Mouse (Mus musculus) spleen, postnatal 4 days (tissue): Measurements from ENCODE around the gene Utp20.
"Not testable (repeated sequence)": the region's sequence is repeated elsewhere in the genome, so short reads cannot be mapped to it uniquely, and the experiment has no call there.

Experiments
- DNase-seq, 2 experiments: peaks; one replicate each; pipeline ENCODE4 v3.0.0; 2022; ENCODE audit warnings: low spot score in 2 of 2

Gene Utp20

DNA sequence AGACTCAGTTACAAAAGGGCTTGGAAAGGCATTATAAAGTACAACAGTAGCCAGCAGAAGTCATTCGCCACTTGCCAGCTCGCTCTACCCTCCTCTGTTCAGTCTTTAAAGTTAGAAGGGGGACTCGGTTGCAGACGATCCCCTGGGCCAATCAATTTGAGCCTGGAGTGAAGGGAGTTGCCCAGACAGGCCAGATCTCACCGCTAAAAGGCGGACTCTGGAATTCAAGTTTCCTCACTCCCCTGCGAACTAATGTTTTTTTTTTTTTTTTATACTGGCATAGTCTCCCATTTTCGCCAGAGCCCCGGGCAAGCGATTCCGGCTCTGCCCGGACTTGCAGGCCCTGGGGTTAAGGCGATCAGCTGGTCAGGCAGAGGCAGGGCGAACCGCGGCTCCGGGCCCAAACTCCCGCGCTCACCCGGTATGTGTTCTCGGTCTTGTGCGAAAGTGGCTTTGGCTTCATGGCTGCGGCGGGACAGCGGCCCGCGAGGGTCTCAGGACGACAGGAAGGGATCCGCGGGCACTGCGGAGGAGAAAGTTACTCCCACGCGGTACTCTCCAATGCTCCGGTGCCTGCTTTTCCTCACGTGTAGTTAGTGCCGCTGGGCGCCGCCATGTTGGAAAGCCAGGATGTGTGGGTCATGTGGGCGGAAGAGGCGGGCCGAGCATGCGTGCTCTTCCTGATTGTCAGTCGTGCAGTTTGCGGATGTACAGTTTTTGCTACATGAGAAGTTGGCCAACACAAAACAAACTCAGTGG is at the start of gene Utp20:
Utp20 (minus strand) TSS at position 617 of the 759 bp plus-strand sequence.
- peak; percentile 67 to 86 for DNase-seq

DNA sequence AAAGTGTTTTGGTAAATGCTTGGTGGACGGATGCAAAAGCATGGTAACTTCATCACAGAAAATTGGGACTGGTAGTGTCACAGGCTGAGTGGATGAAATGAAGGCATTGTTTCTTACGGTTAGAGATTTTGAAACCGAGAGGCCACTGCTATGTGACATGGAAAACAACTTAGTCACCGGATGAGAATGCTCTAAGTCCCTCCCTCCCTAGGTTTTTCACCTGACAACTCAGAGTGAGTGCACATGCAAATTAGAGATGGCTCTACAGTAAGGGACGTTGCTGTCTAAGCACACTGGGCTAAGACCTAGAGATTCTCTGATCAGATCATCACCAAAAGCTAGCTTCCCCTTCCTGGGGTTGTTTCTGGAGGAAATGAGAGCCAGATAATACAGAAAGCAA is 48.3 kb upstream of the Utp20 start:
- no peak for DNase-seq

DNA sequence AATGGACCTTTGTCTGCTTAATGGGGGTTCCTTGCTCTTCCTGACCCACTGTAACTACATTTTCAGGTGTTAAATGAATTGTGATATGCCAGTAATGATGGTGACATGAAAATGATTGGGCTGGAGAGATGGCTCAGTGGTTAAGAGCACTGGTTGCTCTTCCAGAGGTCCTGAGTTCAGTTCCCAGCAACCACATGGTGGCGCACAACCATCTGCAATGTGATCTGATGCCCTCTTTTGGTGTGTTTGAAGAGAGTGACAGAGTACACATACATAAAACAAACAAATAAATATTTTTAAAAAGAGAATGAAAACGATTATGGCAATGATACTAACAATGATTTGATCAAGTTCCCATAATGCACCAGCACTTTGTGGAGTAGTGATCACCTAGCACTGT is 39.4 kb upstream of the Utp20 start:
- no peak for DNase-seq

DNA sequence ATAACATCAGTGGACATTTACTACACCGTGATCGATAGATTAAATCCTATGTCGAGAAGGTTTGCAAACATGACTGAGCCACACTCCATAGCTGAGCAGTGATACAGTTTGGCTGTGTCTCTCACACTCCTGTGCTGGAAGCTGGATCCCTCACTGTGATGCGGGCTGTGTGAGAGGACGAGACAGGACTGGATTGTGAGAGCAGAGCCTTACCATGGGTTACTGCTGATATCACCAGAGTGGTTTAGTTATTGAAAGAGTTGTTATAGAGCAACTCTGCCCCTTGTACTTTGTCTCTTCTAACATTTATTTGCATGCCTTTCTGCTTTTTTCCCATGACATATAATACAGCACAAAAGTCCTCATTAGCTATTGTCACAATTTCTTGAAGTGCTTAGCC is 35.7 kb upstream of the Utp20 start:
- DNase-seq: no peak

DNA sequence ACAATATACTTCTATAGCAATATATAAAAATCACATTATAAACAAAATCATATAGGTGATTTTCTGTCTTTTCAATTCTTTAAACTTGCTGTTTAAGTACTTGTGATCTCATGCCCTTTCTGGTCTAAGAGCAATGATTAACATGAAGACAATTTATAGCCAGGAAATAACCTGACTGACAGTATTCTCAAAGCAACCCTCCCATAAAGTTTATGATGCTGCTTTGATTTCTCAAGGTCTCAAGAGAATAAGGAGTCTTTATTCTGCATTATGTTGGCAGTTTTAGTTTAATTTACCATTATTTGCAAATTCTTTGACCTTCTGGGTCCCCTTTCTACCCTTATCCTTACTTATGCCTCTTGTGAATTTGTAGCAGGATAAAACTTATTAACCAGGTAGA is 34.8 kb upstream of the Utp20 start:
- DNase-seq: no peak

DNA sequence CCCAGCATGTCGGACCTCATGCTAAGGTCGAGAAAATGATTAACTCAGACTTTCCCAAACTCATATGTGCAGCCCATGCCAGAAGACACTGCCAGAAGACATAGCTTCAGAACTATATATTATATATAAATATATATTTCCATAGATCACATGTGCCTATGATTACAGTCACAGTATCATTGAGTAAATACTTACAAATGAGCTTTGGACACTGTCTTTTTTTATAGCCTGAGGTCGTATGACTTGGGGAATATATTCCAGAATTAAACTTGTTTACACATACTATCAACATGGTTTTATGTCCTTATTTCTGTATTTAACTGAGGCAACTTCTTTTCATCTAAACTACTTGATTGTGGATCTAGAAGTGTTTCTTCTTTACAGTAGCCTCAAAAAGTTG is 34.3 kb upstream of the Utp20 start:
- no peak for DNase-seq

DNA sequence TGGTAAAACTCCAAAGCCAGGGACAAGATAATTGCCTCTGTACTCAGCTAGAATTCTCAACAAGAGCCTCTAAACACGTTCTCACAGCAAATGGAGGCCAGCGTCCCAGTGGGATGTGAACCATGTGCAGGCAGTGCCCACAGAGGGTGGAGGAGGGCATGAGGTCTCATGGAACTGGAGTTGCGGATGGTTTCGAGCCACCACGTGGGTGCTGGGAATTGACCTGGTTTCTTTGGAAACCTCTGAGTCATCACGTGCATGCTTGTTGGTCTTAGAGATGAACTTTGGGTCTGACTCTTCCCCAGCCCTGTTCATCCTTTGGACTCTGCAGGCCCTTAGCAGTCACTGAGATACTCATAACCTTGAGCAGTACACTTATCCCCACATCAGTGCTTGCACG is 26.7 kb upstream of the Utp20 start:
- no peak for DNase-seq

DNA sequence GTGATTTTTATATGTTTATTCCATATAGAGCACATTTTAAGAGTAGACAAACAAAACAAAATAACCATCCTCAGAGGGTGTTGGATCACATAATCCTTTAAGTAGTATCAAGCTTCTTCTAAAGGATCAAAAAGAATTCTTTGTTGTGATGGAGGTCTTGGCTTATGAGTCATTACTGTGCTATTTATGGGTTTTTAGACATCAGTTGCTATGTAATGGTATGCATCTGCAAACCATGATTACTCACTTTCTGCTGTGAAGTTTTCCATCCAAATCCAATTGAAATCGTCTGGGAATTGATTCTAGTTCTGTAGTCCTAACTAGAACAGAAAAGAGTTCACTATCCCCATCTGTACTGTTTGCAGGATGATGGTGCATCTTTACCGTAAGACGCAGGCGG is 23.4 kb upstream of the Utp20 start:
- no peak for DNase-seq

DNA sequence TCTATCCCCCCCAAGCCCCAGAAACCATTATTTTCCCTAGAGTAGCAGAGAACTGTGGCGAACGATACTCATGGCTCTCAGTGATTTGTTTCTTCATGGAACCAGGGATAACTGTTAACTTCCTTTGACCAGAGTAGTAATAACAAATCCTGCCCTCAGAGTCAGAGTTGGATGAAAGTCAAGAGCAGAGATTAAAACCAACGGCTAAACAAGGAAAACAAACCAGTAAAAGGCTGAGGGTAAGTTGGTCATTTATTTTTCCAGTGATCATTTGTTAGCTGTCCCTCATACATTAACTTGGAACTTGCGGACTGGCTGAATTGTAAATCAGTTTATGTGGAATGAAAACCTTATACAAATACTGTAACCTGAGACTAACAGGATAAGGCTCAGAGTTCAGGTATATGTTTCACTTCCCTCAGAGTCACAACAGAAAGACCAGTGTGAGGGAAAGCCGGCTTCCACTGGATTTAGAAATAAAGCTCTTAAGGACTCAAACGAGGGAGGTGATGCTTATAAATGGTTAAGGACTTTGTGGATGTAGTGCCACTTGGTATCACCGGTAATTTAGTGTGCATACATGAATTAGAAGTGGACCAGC is 22.4 kb upstream of the Utp20 start:
- no peak for DNase-seq

DNA sequence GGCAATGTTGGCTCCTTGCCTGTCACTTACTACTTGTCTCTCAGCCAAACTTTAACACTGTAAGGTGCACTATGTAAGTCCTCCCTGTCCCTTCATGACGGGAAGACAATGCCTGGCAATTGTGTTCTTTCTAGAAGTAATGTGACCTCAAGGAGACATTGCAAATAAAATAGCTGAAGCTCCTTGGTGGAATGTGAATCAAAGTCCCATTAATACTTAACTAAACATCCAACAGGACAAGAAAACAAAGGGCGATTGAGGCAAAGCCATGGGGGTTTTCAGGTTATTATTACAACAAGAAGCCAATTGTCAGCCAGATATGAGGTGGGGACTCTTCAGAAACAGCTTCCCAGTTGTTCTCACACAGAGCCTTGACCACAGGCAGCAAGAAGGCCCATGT is 7.6 kb upstream of the Utp20 start:
- DNase-seq: no peak

DNA sequence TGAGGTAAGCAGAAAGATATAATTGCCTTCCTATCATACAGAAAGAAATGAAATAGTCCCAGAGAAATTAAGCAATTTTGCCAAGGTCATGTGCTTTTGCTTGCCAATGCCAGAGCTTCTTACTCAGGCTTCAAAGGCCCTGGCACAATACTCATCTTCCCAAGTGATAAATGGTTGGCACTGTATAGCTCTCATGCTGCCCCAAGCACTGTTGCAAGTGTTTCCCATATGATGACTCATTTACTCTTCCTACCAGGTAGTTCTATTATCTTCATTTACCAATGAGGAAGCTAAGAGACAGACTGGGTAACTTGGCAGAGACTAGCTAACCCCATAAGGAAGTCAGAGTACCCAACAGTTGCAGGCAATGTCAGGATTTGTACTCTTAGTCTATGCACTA is 1.8 kb upstream of the Utp20 start:
- DNase-seq: no peak

DNA sequence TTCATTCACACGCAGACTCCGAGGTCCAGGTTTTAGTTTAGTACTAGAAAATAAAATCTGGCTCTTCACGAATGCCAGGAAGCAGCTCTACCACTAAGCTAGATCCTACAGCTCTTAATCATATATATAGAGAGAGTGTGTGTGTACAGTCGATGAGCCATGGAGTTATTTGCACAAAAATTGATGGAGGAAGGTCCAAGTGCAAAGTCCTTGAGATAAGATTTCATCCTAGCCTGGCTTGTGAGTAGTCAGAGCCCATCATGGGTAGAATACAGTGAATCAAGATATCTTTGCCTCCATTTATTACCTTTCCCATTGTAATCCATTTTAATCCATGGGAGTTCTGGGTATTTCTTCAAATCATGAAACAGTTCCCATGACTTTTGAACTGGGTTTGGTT is 992 bp upstream of the Utp20 start:
- DNase-seq: no peak

DNA sequence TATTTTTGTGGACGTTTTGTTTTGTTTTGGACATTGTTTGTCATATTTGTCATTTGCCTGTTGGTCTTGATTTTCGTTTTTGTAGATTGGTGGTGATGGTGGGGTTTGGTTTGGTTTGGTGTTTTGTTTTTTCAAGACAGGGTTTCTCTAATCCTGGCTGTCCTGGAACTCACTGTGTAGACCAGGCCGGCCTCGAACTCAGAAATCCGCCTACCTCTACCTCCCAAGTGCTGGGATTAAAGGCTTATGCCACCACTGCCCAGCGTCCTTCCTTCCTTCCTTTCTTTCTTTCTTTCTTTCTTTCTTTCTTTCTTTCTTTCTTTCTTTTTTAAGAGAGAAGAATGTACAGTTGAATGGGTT is 323 bp upstream of the Utp20 start:
- not testable (repeated sequence) for DNase-seq

DNA sequence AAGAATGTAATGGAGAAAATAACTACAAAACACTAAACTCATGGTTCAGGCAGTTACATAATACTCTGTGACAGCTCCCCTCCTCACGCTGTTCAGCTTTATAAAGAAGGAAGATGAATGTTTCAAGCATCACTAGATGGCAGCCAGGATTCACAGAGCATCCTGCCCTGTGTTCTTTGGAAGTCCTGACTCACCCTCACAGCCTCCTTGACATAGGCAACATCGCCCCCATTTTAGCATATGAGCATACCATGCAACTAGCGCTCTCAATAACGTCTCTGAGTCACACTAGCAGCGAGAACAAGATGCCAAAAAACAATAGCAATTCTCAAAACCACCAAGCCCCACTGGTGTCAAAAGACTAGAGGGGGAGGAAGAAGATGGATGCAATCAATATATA is 9.3 kb downstream of the Utp20 start:
- no peak for DNase-seq

DNA sequence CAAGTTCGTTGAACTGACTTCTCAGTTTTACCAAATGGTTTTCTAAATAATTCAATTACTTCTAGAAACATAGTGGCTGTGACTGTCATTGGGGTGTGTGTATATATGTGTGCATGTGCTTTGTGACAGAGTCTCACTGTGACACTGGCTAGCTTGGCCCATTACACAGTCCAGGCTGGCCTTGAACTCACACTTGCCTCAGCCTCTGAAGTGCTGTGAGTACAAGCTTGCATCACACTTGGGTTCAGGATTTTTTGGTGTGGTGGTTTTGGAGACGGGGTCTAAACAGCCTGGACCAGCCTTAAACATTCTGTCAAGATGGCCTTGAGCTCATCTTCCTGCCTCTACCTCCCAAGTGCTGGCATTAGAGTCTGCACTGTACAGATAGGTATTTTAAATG is 11.3 kb downstream of the Utp20 start:
- DNase-seq: no peak

DNA sequence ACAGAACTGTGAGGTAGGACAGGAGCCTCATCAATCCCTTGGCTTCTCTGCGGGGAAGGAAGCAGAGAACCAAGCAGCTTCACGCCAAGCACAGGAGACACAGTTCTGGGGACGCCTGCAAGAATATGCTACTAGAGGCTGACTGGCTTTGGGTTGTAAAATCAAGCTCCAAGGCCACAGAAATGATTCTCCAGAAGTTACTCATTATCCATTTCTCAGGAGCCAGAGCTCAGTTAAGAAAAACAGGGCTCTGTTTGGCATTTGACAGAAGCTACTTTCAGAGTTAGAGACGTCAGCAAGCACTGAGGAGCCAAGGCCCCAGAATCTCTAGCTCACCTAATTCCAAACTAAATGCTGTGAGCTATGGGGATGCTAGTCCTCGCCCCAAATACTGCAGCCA is 14.9 kb downstream of the Utp20 start:
- no peak for DNase-seq

DNA sequence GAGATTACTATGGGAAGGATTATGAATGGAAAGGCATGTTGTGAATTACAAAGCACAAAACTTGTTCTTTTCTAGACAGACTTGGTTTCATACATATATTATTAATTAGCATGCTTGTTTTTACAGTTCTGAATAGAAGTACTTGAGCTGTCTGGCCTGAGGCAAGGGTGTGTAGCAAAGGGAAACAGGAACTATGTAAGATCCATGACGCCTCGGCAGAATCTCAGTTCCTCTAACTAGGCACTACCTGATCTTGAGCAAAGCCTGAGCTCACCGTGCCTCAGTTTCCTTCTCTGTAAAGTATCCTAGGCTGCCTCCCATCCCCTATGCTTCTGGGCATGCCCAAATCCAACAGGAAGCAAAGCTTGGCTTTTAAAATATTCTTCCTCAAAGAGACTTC is 24.4 kb downstream of the Utp20 start:
- DNase-seq: no peak

DNA sequence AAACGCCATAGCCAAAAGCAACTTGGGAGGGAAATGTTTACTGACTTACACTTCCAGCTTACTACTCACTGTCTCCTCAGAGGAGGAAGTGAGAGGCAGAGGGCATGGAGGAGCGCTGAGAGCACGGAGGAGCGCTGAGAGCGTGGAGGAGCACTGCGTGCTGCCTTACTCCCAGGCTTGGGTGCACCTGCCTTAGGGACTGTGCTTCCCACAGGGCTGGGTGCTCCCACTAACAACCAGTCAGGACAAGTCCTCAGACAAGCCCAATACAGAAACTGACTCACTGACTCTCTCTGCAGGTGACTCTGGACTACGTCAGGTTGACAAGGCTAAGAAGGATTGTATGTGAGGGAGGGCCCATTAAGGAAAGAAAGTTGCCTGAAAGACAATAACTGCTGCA is 27.2 kb downstream of the Utp20 start:
- no peak for DNase-seq

DNA sequence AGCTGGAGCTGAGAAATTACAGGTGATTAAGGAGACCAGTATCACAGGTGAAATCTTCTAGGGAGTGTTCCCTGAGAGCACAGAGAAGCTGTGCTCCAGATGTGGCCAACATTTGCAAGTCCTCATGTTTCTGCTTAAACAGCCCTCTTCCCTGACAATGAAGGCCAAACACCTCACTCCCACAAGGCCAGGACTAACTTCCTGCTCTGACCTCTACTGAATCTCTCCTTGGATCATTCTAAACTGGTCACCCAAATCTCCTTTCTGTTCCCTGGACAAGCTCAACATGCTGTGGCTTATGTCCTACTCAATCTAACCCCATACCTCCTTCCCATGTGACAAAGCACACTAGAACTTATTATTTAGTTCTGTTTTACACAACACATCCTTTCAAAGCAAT is 29.2 kb downstream of the Utp20 start:
- no peak for DNase-seq

DNA sequence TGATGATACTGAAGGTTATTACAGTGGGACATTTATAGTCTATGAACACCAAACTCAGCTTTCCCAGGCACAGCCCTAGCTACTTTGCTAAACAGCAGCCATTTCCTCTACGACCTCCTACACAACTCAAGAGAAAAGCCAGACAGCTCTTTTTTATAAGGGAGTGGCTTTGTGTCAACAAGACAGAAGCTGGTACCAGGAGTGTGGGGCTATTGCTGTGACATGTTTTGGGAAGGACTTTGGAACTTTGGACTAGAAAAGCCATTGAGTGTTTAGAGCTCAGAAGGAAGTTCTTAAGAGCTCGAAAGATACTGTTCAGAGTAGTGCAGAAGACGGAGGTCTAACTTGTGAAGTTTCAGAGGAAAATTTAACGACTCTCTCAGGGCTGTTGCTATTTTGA is 29.7 kb downstream of the Utp20 start:
- DNase-seq: no peak

DNA sequence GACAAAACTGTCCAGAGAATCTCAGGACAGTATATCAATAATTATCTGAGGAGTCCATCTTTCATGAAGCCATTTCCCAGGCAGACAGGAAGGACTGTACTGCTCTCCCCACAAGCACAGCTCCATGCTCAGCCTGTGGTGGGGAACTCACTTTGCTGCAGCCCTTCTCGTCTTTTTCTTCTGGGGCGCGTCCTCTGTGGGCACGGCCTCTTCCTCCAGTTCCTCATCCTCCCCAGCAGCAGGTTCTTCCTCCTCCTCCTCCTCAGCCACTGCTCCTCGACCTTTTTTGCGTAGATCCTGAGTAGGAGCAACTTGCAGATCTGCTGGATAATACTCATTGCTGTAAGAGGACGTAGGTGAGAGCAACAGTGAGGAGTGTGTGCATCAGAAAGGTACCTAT is 31.4 kb downstream of the Utp20 start:
- no peak for DNase-seq

DNA sequence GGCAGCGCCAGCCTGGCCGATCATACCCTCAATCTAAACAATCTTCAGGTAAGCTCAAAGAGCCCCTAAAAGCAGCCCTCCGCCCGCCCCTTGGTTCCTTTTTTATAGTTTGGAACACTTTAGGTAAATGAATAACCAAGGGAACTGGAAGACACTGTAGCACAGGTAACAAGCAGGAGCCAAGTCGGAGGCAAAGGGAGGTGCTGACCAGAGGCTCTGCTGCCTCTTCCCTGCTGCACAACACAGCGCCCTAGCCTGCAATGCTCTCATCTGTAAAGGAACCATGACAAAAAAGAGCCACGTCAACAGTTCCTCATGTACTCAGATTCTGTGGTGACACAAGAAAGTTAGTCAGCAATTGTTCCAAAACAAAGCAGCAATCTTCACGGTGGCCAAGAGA is 32.0 kb downstream of the Utp20 start:
- DNase-seq: no peak

DNA sequence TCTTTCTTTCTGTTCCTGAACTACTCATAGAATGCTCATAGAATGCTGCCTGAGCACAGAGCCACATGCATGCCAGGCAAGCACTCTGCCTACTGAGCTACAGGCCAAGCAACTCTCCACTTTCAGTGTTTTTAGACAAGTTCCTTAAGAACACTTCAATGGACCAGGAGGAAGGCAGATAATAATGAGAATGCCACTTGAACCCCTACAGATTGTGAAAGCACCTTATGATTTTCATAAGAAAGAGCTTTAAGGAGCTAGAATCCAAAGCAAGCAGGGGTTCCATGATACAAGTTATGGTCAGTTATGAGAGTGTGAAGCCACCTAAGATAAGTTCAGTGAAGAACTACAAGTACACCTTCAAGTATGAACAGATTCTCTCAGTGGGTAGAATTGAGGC is 32.9 kb downstream of the Utp20 start:
- no peak for DNase-seq

DNA sequence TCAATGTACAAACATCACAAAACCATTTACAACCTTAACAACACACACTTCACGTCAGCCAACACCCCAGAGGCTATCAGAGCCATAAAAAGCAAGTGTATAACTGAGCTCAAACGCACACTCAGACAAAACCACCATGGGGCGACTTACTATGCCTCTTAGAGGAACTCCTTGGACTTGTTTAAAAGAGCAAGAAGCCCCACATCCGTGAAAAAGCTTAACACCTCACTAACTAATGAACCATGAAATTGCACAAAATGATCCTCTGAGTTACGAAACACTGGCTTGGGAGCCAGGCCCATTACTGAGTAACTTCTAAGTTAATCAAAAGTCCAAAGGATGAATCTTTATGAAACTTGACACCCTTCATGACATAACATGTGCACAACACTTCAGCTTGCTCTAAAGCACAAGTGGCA is 42.1 kb downstream of the Utp20 start:
- no peak for DNase-seq
